Mouse (Mus musculus) embryo, embryonic 10.5 days (tissue): ENCODE data around the gene Pramel3.
"Not testable (repeated sequence)": the region's sequence is repeated elsewhere in the genome, so short reads cannot be mapped to it uniquely, and the experiment has no call there.

Source experiments
- DNase-seq: peaks from one replicate; pipeline ENCODE4 v3.0.0-alpha.2; 2015; ENCODE audit warnings: low spot score

Pramel3 gene

GRCm38 (mm10) chrX:135302007-135302406, at the start of gene Pramel3:
Gene Pramel3 (plus strand): TSS chrX:135302307.
- not testable (repeated sequence) for DNase-seq

- not testable (repeated sequence) for DNase-seq
Measured at GRCm38 (mm10) chrX:135360685-135361084, 58.6 kb downstream of the Pramel3 start.

GRCm38 (mm10) chrX:135361943-135362342, 59.8 kb downstream of the Pramel3 start:
- not testable (repeated sequence) for DNase-seq
